Mouse (Mus musculus): ENCODE measurements around the gene Gab1. TPM values are rescaled to one million over a fixed set of nuclear protein-coding genes. Genes with fewer than 3 reads are reported as not detected.
A peak's percentile ranks its signal among the peaks of the same experiment; 100 is the strongest.

The Gab1 gene
- polyA plus RNA-seq, 1 experiment from 2014 or later = 3.8 TPM

GRCm38 (mm10) chr8:80896026-80896425 lies 15.7 kb upstream of the Gab1 start:
- Histone ChIP-seq H3K27ac (ENCODE audit: low read depth) (no peak overlapping the region), H3K4me1 (ENCODE audit: insufficient read depth) (no peaks in the 10 kb centered on the region), H3K9me3 (ENCODE audit: low read length) (no peaks in the 10 kb centered on the region), H3K36me3 (replicated peaks; ENCODE audit: insufficient read depth, low read length) (no peaks in the 10 kb centered on the region), H3K27me3 (ENCODE audit: insufficient read depth, low read length) (no peaks in the 10 kb centered on the region), H3K4me2 (ENCODE audit: low read depth, low read length) (no peak overlapping the region), H3K9ac (replicated peaks) (no peak overlapping the region), H3K4me3 (ENCODE audit: low read depth, low read length) (no peak overlapping the region)
- no peak for ATAC-seq
- 71% methylated on average over 5 of the region's 5 CpGs for WGBS (ENCODE audit: insufficient replicate concordance)
- DNase-seq = no peak
- TF ChIP-seq EP300 (IDR thresholded peaks at IDR 0.05; ENCODE audit: low read depth) (no peak), CTCF (IDR thresholded peaks at IDR 0.05; ENCODE audit: low read depth) (no peak)

- Histone ChIP-seq H3K4me2 (ENCODE audit: low read depth, low read length) (no peak overlapping the region), H3K9ac (replicated peaks) (no peak overlapping the region), H3K4me3 (ENCODE audit: low read depth, low read length) (no peak overlapping the region), H3K27me3 (ENCODE audit: insufficient read depth, low read length) (no peaks in the 10 kb centered on the region), H3K36me3 (replicated peaks; ENCODE audit: insufficient read depth, low read length) (no peaks in the 10 kb centered on the region), H3K9me3 (ENCODE audit: low read length) (no peaks in the 10 kb centered on the region), H3K4me1 (ENCODE audit: insufficient read depth) (no peaks in the 10 kb centered on the region), H3K27ac (ENCODE audit: low read depth) (no peak overlapping the region)
- TF ChIP-seq EP300 (IDR thresholded peaks at IDR 0.05; ENCODE audit: low read depth) (no peak), CTCF (IDR thresholded peaks at IDR 0.05; ENCODE audit: low read depth) (no peak)
- DNase-seq (no peak), ATAC-seq (no peak)
- WGBS (ENCODE audit: insufficient replicate concordance) = 51% methylated on average over 6 of the region's 6 CpGs
Observed at GRCm38 (mm10) chr8:80895397-80895796, 15.1 kb upstream of the Gab1 start.

- Histone ChIP-seq H3K27ac (ENCODE audit: low read depth) (no peak overlapping the region), H3K9ac (replicated peaks) (no peak overlapping the region), H3K4me3 (ENCODE audit: low read depth, low read length) (no peak overlapping the region), H3K4me2 (ENCODE audit: low read depth, low read length) (no peak overlapping the region), H3K4me1 (ENCODE audit: insufficient read depth) (no peaks in the 10 kb centered on the region), H3K36me3 (replicated peaks; ENCODE audit: insufficient read depth, low read length) (no peaks in the 10 kb centered on the region), H3K27me3 (ENCODE audit: insufficient read depth, low read length) (no peaks in the 10 kb centered on the region), H3K9me3 (ENCODE audit: low read length) (no peaks in the 10 kb centered on the region)
- TF ChIP-seq EP300 (IDR thresholded peaks at IDR 0.05; ENCODE audit: low read depth) = no peak
- no peak for TF ChIP-seq CTCF (IDR thresholded peaks at IDR 0.05; ENCODE audit: low read depth)
- no peak for ATAC-seq
- no peak for DNase-seq
- WGBS (ENCODE audit: insufficient replicate concordance) = 70% methylated on average over 3 of the region's 3 CpGs
Observed at GRCm38 (mm10) chr8:80894528-80894927, 14.2 kb upstream of the Gab1 start.

- peak; percentile 69 for ATAC-seq
Observed at GRCm38 (mm10) chr8:80879426-80880195, 708 bp downstream of the Gab1 start.

GRCm38 (mm10) chr8:80878801-80879425 lies 1.4 kb downstream of the Gab1 start:
- Histone ChIP-seq H3K9me3 (ENCODE audit: low read length) (no peaks in the 10 kb centered on the region), H3K27me3 (ENCODE audit: insufficient read depth, low read length) (peaks cover 17% of the 10 kb centered on the region), H3K4me2 (ENCODE audit: low read depth, low read length) (peak overlapping the region; percentile 88), H3K27ac (ENCODE audit: low read depth) (peak overlapping the region; percentile 94), H3K9ac (replicated peaks) (peak overlapping the region; percentile 79), H3K36me3 (replicated peaks; ENCODE audit: insufficient read depth, low read length) (no peaks in the 10 kb centered on the region), H3K4me1 (ENCODE audit: insufficient read depth) (peaks cover 15% of the 10 kb centered on the region), H3K4me3 (ENCODE audit: low read depth, low read length) (peak overlapping the region; percentile 79)
- no peak for ATAC-seq
- peak; percentile 59 for DNase-seq
- WGBS (ENCODE audit: insufficient replicate concordance) = 1% methylated on average over 26 of the region's 26 CpGs
- TF ChIP-seq CTCF (IDR thresholded peaks at IDR 0.05; ENCODE audit: low read depth) (peak; percentile 50), EP300 (IDR thresholded peaks at IDR 0.05; ENCODE audit: low read depth) (no peak)

More at GRCm38 (mm10) chr8:80879426-80880195, 708 bp downstream of the Gab1 start:
- no peak for TF ChIP-seq EP300 (IDR thresholded peaks at IDR 0.05; ENCODE audit: low read depth)
- peak; percentile 55 for TF ChIP-seq CTCF (IDR thresholded peaks at IDR 0.05; ENCODE audit: low read depth)
- DNase-seq = peak; percentile 73
- H3K4me3 ChIP-seq (ENCODE audit: low read depth, low read length) = peak overlapping the region; percentile 79
- 2% methylated on average over 84 of the region's 90 CpGs for WGBS (ENCODE audit: insufficient replicate concordance)
- H3K36me3 ChIP-seq (replicated peaks; ENCODE audit: insufficient read depth, low read length) = no peaks in the 10 kb centered on the region
- H3K27ac ChIP-seq (ENCODE audit: low read depth) = peak overlapping the region; percentile 94
- H3K27me3 ChIP-seq (ENCODE audit: insufficient read depth, low read length) = peaks cover 17% of the 10 kb centered on the region
- no peaks in the 10 kb centered on the region for H3K9me3 ChIP-seq (ENCODE audit: low read length)
- H3K9ac ChIP-seq (replicated peaks) = peak overlapping the region; percentile 79
- H3K4me1 ChIP-seq (ENCODE audit: insufficient read depth) = peaks cover 9% of the 10 kb centered on the region
- peak overlapping the region; percentile 88 for H3K4me2 ChIP-seq (ENCODE audit: low read depth, low read length)

- Histone ChIP-seq H3K36me3 (replicated peaks; ENCODE audit: insufficient read depth, low read length) (no peaks in the 10 kb centered on the region), H3K9me3 (ENCODE audit: low read length) (no peaks in the 10 kb centered on the region), H3K4me3 (ENCODE audit: low read depth, low read length) (peak overlapping the region; percentile 79), H3K27ac (ENCODE audit: low read depth) (no peak overlapping the region), H3K4me1 (ENCODE audit: insufficient read depth) (peaks cover 15% of the 10 kb centered on the region), H3K27me3 (ENCODE audit: insufficient read depth, low read length) (peaks cover 17% of the 10 kb centered on the region), H3K9ac (replicated peaks) (no peak overlapping the region; the same call in 1 of the 2 replicates), H3K4me2 (ENCODE audit: low read depth, low read length) (peak overlapping the region; percentile 88)
- no peak for ATAC-seq
- WGBS (ENCODE audit: insufficient replicate concordance) = 57% methylated on average over 9 of the region's 9 CpGs
- TF ChIP-seq EP300 (IDR thresholded peaks at IDR 0.05; ENCODE audit: low read depth) (no peak), CTCF (IDR thresholded peaks at IDR 0.05; ENCODE audit: low read depth) (no peak)
- DNase-seq = no peak
Observed at GRCm38 (mm10) chr8:80878146-80878545, 2.2 kb downstream of the Gab1 start.

Measured in liver, postnatal 0 days (tissue).